20 mouse cellular contexts compared by ENCODE assay signal in genomic region chr8:61556219-61556618, GRCm38 (mm10).
A peak's percentile ranks its signal among the peaks of the same experiment; 100 is the strongest.
DNase-seq lines count a peak whose midpoint lies in the region; ATAC-seq lines count a peak whose summit lies in the region.
"Had no signal": no experiment of that assay in that cellular context is flagged by ENCODE, and none has a peak within 500 bp of the region (broad histone marks: within the 10 kb centered on the region; RNA-seq: fewer than 3 reads in every experiment).

No protein-coding gene starts in this region.

- no peak overlapping the region for H3K27ac ChIP-seq in kidney, embryonic 14.5 days (ENCODE audit: low read depth, low read length)
- 0 out of 2 replicates have a peak overlapping the region, but pooled peaks have one; percentile 17 for H3K27ac ChIP-seq in limb, embryonic 12.5 days
- H3K27ac ChIP-seq in limb, embryonic 10.5 days, result no peak overlapping the region
- H3K27ac ChIP-seq in embryonic facial prominence, embryonic 15.5 days (replicated peaks), result 0 out of 2 replicates have a peak overlapping the region, but pooled peaks have one; percentile 22
- no peak overlapping the region for H3K27ac ChIP-seq in stomach, embryonic 16.5 days (ENCODE audit: low read length)
- H3K27ac ChIP-seq: forebrain, embryonic 12.5 days; hindbrain, embryonic 15.5 days had no signal

- H3K9me3 ChIP-seq in kidney, embryonic 14.5 days (ENCODE audit: control insufficient read depth, low read length), result no peaks in the 10 kb centered on the region
- H3K9me3 ChIP-seq in limb, embryonic 12.5 days, result no peaks in the 10 kb centered on the region
- no peaks in the 10 kb centered on the region for H3K9me3 ChIP-seq in limb, embryonic 10.5 days (replicated peaks)
- H3K9me3 ChIP-seq in embryonic facial prominence, embryonic 15.5 days (replicated peaks), result no peaks in the 10 kb centered on the region
- no peaks in the 10 kb centered on the region for H3K9me3 ChIP-seq in stomach, embryonic 16.5 days (replicated peaks; ENCODE audit: control insufficient read depth, low read length)
- H3K9me3 ChIP-seq: forebrain, embryonic 12.5 days; heart, embryonic 12.5 days; hindbrain, embryonic 15.5 days had no signal

- no peak for DNase-seq in kidney, adult 11 months
- DNase-seq in limb, embryonic 10.5 days (ENCODE audit: low spot score), result no peak
- no peak for DNase-seq in heart, postnatal 36 days
- DNase-seq: adrenal gland, adult 2 months; adrenal gland, postnatal 36 days; cerebellum, adult 11 months; cerebellum, adult 8-10 months; cerebellum, postnatal 14 days; embryo, embryonic 11 days; gastrocnemius, postnatal 25 days had no signal

- H3K9ac ChIP-seq in kidney, embryonic 14.5 days (ENCODE audit: low read depth, low read length), result no peak overlapping the region
- H3K9ac ChIP-seq in limb, embryonic 12.5 days (replicated peaks), result no peak overlapping the region
- no peak overlapping the region for H3K9ac ChIP-seq in embryonic facial prominence, embryonic 15.5 days
- no peak overlapping the region for H3K9ac ChIP-seq in stomach, embryonic 16.5 days (ENCODE audit: low read length)
- H3K9ac ChIP-seq: forebrain, embryonic 12.5 days; heart, embryonic 12.5 days; hindbrain, embryonic 15.5 days had no signal

- no peak overlapping the region for H3K4me3 ChIP-seq in kidney, embryonic 14.5 days (ENCODE audit: low read length)
- no peak overlapping the region for H3K4me3 ChIP-seq in limb, embryonic 12.5 days (replicated peaks)
- no peak overlapping the region for H3K4me3 ChIP-seq in limb, embryonic 10.5 days
- no peak overlapping the region for H3K4me3 ChIP-seq in embryonic facial prominence, embryonic 15.5 days (replicated peaks)
- H3K4me3 ChIP-seq in stomach, embryonic 16.5 days (replicated peaks; ENCODE audit: low read length), result no peak overlapping the region
- H3K4me3 ChIP-seq: forebrain, embryonic 12.5 days; heart, embryonic 12.5 days; hindbrain, embryonic 15.5 days had no signal

- intact Hi-C loops in heart, postnatal 36 days (cut with DNase I), result no loop called here

- peaks cover 8% of the 10 kb centered on the region for H3K4me1 ChIP-seq in kidney, embryonic 14.5 days (ENCODE audit: control insufficient read depth, insufficient read depth, low read length)
- peaks cover 42% of the 10 kb centered on the region for H3K4me1 ChIP-seq in limb, embryonic 12.5 days (replicated peaks)
- H3K4me1 ChIP-seq in limb, embryonic 10.5 days, result peaks cover 25% of the 10 kb centered on the region
- H3K4me1 ChIP-seq in embryonic facial prominence, embryonic 15.5 days, result peaks cover 59% of the 10 kb centered on the region
- peaks cover 43% of the 10 kb centered on the region for H3K4me1 ChIP-seq in stomach, embryonic 16.5 days (ENCODE audit: control insufficient read depth, insufficient read depth, low read length)

- WGBS in kidney, embryonic 14.5 days, result 62% methylated on average over 8 of the region's 8 CpGs
- WGBS in limb, embryonic 12.5 days, result 72% methylated on average over 8 of the region's 8 CpGs
- 82% methylated on average over 8 of the region's 8 CpGs for WGBS in limb, embryonic 10.5 days
- WGBS in embryonic facial prominence, embryonic 15.5 days, result 60% methylated on average over 8 of the region's 8 CpGs
- 46% methylated on average over 8 of the region's 8 CpGs for WGBS in stomach, embryonic 16.5 days

- no peak overlapping the region for H3K4me2 ChIP-seq in kidney, embryonic 14.5 days (replicated peaks; ENCODE audit: low read depth, low read length)
- no peak overlapping the region for H3K4me2 ChIP-seq in limb, embryonic 12.5 days
- no peak overlapping the region for H3K4me2 ChIP-seq in embryonic facial prominence, embryonic 15.5 days (replicated peaks)
- H3K4me2 ChIP-seq in stomach, embryonic 16.5 days (ENCODE audit: low read depth, low read length), result no peak overlapping the region
- H3K4me2 ChIP-seq: forebrain, embryonic 12.5 days; heart, embryonic 12.5 days; hindbrain, embryonic 15.5 days had no signal

- no peaks in the 10 kb centered on the region for H3K27me3 ChIP-seq in kidney, embryonic 14.5 days (ENCODE audit: control insufficient read depth, insufficient read depth, low read length)
- H3K27me3 ChIP-seq in limb, embryonic 12.5 days, result no peaks in the 10 kb centered on the region
- no peaks in the 10 kb centered on the region for H3K27me3 ChIP-seq in limb, embryonic 10.5 days (ENCODE audit: low read depth, poor library complexity, severe bottlenecking)
- no peaks in the 10 kb centered on the region for H3K27me3 ChIP-seq in embryonic facial prominence, embryonic 15.5 days
- H3K27me3 ChIP-seq in stomach, embryonic 16.5 days (ENCODE audit: control insufficient read depth, insufficient read depth, low read length), result no peaks in the 10 kb centered on the region
- H3K27me3 ChIP-seq: forebrain, embryonic 12.5 days; heart, embryonic 12.5 days; hindbrain, embryonic 15.5 days; Patski had no signal

- peak; percentile 50; the same call in 1 of the 2 replicates for ATAC-seq in kidney, embryonic 14.5 days (ENCODE audit: low FRiP score, low TSS enrichment)
- ATAC-seq in limb, embryonic 12.5 days (ENCODE audit: insufficient number of reproducible peaks, insufficient read depth, low FRiP score, low TSS enrichment, low read depth), result no peak
- ATAC-seq in embryonic facial prominence, embryonic 15.5 days (ENCODE audit: insufficient number of reproducible peaks, low FRiP score, low TSS enrichment, low read depth), result no peak
- ATAC-seq in stomach, embryonic 16.5 days (ENCODE audit: insufficient read depth, low FRiP score), result peak; percentile 63; the same call in 1 of the 2 replicates
- no peak for ATAC-seq in activated CD4-positive, CD25-positive, alpha-beta regulatory T cell, adult 4 months
- ATAC-seq: forebrain, embryonic 16.5 days; Patski had no signal

- H3K36me3 ChIP-seq in kidney, embryonic 14.5 days (ENCODE audit: control insufficient read depth, insufficient read depth, low read length), result no peaks in the 10 kb centered on the region
- peaks cover 15% of the 10 kb centered on the region for H3K36me3 ChIP-seq in limb, embryonic 12.5 days
- 0 out of 2 replicates have a peak, but pooled peaks cover 2% of the 10 kb centered on the region for H3K36me3 ChIP-seq in limb, embryonic 10.5 days
- no peaks in the 10 kb centered on the region for H3K36me3 ChIP-seq in embryonic facial prominence, embryonic 15.5 days
- no peaks in the 10 kb centered on the region for H3K36me3 ChIP-seq in stomach, embryonic 16.5 days (ENCODE audit: control insufficient read depth, insufficient read depth, low read length)
- H3K36me3 ChIP-seq: forebrain, embryonic 12.5 days; hindbrain, embryonic 15.5 days had no signal

Comparison
In these comparisons a context has a peak if more than half of its experiments do, and no peak if none do; other contexts are left out.
1. H3K27ac ChIP-seq: peak in limb, embryonic 12.5 days (single experiment) and embryonic facial prominence, embryonic 15.5 days (single experiment); none in kidney, embryonic 14.5 days (single experiment), limb, embryonic 10.5 days (single experiment) and stomach, embryonic 16.5 days (single experiment).
2. ATAC-seq: peak in kidney, embryonic 14.5 days (single experiment) and stomach, embryonic 16.5 days (single experiment); none in limb, embryonic 12.5 days (single experiment), embryonic facial prominence, embryonic 15.5 days (single experiment) and activated CD4-positive, CD25-positive, alpha-beta regulatory T cell, adult 4 months (single experiment).